Mouse (Mus musculus) embryonic facial prominence, embryonic 13.5 days (tissue): ENCODE data around the gene Lao1. TPM values are rescaled to one million over a fixed set of nuclear protein-coding genes. Genes with fewer than 3 reads are reported as not detected.

Source experiments
- ATAC-seq: fragments of 200-750 bp; cut with Nextera tagmentation; 2 replicates; pipeline ENCODE4 v1.8.0; 2017; ENCODE audit warnings: low read depth; ENCODE audit not compliant: insufficient number of reproducible peaks, insufficient read depth, low FRiP score, low TSS enrichment
- H3K27ac ChIP-seq: fragments of 300-500 bp; sonication (generic); 2 replicates; pipeline ENCODE4 v1.5.1; 2015; ENCODE audit warnings: moderate library complexity, mild to moderate bottlenecking, inconsistent platforms
- H3K27me3 ChIP-seq: fragments of 300-500 bp; sonication (generic); 2 replicates; pipeline ENCODE4 v1.6.1; 2015; ENCODE audit warnings: mild to moderate bottlenecking, inconsistent platforms
- H3K36me3 ChIP-seq: fragments of 300-500 bp; sonication (generic); 2 replicates; pipeline ENCODE4 v1.6.1; 2015; ENCODE audit warnings: mild to moderate bottlenecking, inconsistent platforms
- H3K4me1 ChIP-seq: fragments of 300-500 bp; sonication (generic); 2 replicates; pipeline ENCODE4 v1.6.1; 2015; ENCODE audit warnings: inconsistent platforms
- H3K4me2 ChIP-seq: fragments of 300-500 bp; sonication (generic); 2 replicates; pipeline ENCODE4 v1.6.1; 2015; ENCODE audit warnings: moderate library complexity, mild to moderate bottlenecking, inconsistent platforms
- H3K4me3 ChIP-seq: fragments of 300-500 bp; sonication (generic); 2 replicates; pipeline ENCODE4 v1.5.1; 2015; ENCODE audit warnings: mild to moderate bottlenecking, inconsistent platforms
- H3K9ac ChIP-seq: fragments of 300-500 bp; sonication (generic); 2 replicates; pipeline ENCODE4 v1.6.1; 2015; ENCODE audit warnings: mild to moderate bottlenecking, inconsistent platforms
- H3K9me3 ChIP-seq: fragments of 300-500 bp; sonication (generic); 2 replicates; pipeline ENCODE4 v1.6.1; 2016; ENCODE audit warnings: inconsistent platforms
- WGBS: fragments of 180-500 bp; shearing (Covaris S2); methylation state at CpG from one replicate; pipeline ENCODE4 v1.1.7; 2015; ENCODE audit warnings: mixed read lengths; 5-methylcytosine and 5-hydroxymethylcytosine counted together
- polyA plus RNA-seq: library from polyadenylated mRNA; unstranded; fragments of >200 nt; fragmentation: Nextera tagmentation; extraction: Ambion mirVana; gene quantifications from 2 replicates; pipeline ENCODE4 v1.2.1, GENCODE M21; 2015

The Lao1 gene
- polyA plus RNA-seq, 1 experiment from 2014 or later: not detected

- 67% methylated on average over 6 of the region's 6 CpGs for WGBS
Measured at GRCm38 (mm10) chr4:119015557-119015956, 54.2 kb downstream of the Lao1 start.

DNA sequence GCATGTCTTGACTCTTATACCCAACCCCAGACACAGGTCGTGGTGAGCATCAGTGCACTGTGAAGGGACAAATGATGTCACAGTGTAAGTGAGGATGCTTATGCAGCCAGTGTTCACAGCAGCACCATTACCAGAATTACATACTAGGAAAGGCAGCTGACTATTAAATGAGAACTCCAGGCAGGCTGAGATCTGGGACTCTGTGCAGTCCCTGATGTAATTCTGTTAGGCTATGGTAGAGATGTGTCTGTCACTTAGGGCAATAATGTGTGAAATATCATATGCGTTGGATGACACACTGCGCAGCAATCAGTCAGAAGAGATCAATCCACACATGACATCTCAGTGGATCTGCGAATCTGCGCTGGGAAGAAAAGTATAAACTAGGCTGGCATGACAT is 55.7 kb downstream of the Lao1 start:
- no peak for ATAC-seq
- Histone ChIP-seq H3K4me1 (peaks cover 24% of the 10 kb centered on the region), H3K9me3 (no peaks in the 10 kb centered on the region), H3K9ac (no peak overlapping the region), H3K4me2 (no peak overlapping the region), H3K4me3 (no peak overlapping the region), H3K36me3 (no peaks in the 10 kb centered on the region), H3K27me3 (no peaks in the 10 kb centered on the region), H3K27ac (no peak overlapping the region)
- 85% methylated on average over 5 of the region's 5 CpGs for WGBS

More at GRCm38 (mm10) chr4:119015557-119015956, 54.2 kb downstream of the Lao1 start:
- Histone ChIP-seq H3K4me1 (peaks cover 30% of the 10 kb centered on the region), H3K9ac (no peak overlapping the region), H3K27me3 (no peaks in the 10 kb centered on the region), H3K36me3 (no peaks in the 10 kb centered on the region), H3K4me2 (no peak overlapping the region), H3K9me3 (no peaks in the 10 kb centered on the region), H3K27ac (no peak overlapping the region), H3K4me3 (no peak overlapping the region)
- no peak for ATAC-seq

Other genes with a start within 250 kb of the Lao1 start
- not detected in 2 replicates for gene Olfr1340, start 241.4 kb upstream of the Lao1 start, polyA plus RNA-seq
- not detected in 2 replicates for gene Olfr1339, start 229.4 kb upstream of the Lao1 start, polyA plus RNA-seq
- gene Olfr1338, start 202.8 kb upstream of the Lao1 start, polyA plus RNA-seq: 0.08 TPM in 1 of 2 replicates, not detected in the other
- gene Olfr1337, start 179.0 kb upstream of the Lao1 start, polyA plus RNA-seq: not detected in 2 replicates
- not detected in 2 replicates for gene Olfr1335, start 151.6 kb upstream of the Lao1 start, polyA plus RNA-seq
- gene Olfr1333, start 125.3 kb upstream of the Lao1 start, polyA plus RNA-seq: not detected in 2 replicates
- gene Olfr1331, start 96.9 kb upstream of the Lao1 start, polyA plus RNA-seq: not detected in 2 replicates
- 0.07 TPM in 1 of 2 replicates, not detected in the other for gene Olfr1330, start 73.0 kb upstream of the Lao1 start, polyA plus RNA-seq
- not detected in 2 replicates for gene Olfr1329, start 44.1 kb upstream of the Lao1 start, polyA plus RNA-seq
- 0.06 TPM in 1 of 2 replicates, not detected in the other for gene Olfr1328, start 23.0 kb upstream of the Lao1 start, polyA plus RNA-seq
- gene Slc2a1, start 147.1 kb downstream of the Lao1 start, polyA plus RNA-seq: 116 and 123 TPM in 2 replicates
- gene Zfp691, start 212.6 kb downstream of the Lao1 start, polyA plus RNA-seq: 7.3 and 8.5 TPM in 2 replicates
- 2.6 and 5.4 TPM in 2 replicates for gene Ermap, start 228.4 kb downstream of the Lao1 start, polyA plus RNA-seq
- 199 and 212 TPM in 2 replicates for gene Svbp, start 233.7 kb downstream of the Lao1 start, polyA plus RNA-seq